Mouse (Mus musculus) hindbrain, embryonic 13.5 days (tissue): ENCODE measurements around the gene Lin37. TPM values are rescaled to one million over a fixed set of nuclear protein-coding genes. Genes with fewer than 3 reads are reported as not detected.

Experiments
- ATAC-seq: fragments of 200-750 bp; cut with Nextera tagmentation; 2 replicates; pipeline ENCODE4 v1.8.0; 2017; ENCODE audit warnings: moderate TSS enrichment; ENCODE audit not compliant: low FRiP score
- H3K27ac ChIP-seq: fragments of 300-500 bp; sonication (generic); 2 replicates; pipeline ENCODE4 v1.5.1; 2015; ENCODE audit warnings: inconsistent platforms, mild to moderate bottlenecking, moderate library complexity
- H3K27me3 ChIP-seq: fragments of 300-500 bp; sonication (generic); 2 replicates; pipeline ENCODE4 v1.6.1; 2015; ENCODE audit warnings: mild to moderate bottlenecking, inconsistent platforms
- H3K36me3 ChIP-seq: fragments of 300-500 bp; sonication (generic); 2 replicates; pipeline ENCODE4 v1.6.1; 2015; ENCODE audit warnings: mild to moderate bottlenecking, inconsistent platforms
- H3K4me1 ChIP-seq: fragments of 300-500 bp; sonication (generic); replicated peaks from 2 replicates; pipeline ENCODE4 v1.6.1; 2015; ENCODE audit warnings: inconsistent platforms
- H3K4me2 ChIP-seq: fragments of 300-500 bp; sonication (generic); 2 replicates; pipeline ENCODE4 v1.6.1; 2015; ENCODE audit warnings: inconsistent platforms, mild to moderate bottlenecking, moderate library complexity
- H3K4me3 ChIP-seq: fragments of 300-500 bp; sonication (generic); 2 replicates; pipeline ENCODE4 v1.5.1; 2015; ENCODE audit warnings: mild to moderate bottlenecking, inconsistent platforms
- H3K9ac ChIP-seq: fragments of 300-500 bp; sonication (generic); 2 replicates; pipeline ENCODE4 v1.6.1; 2015; ENCODE audit warnings: mild to moderate bottlenecking, inconsistent platforms
- H3K9me3 ChIP-seq: fragments of 300-500 bp; sonication (generic); 2 replicates; pipeline ENCODE4 v1.6.1; 2016; ENCODE audit warnings: inconsistent platforms
- WGBS: fragments of 180-500 bp; shearing (Covaris S2); methylation state at CpG from one replicate; pipeline ENCODE4 v1.1.7; 2015; 5-methylcytosine and 5-hydroxymethylcytosine counted together
- polyA plus RNA-seq: library from polyadenylated mRNA; unstranded; fragments of >200 nt; fragmentation: Nextera tagmentation; extraction: Ambion mirVana; gene quantifications from 2 replicates; pipeline ENCODE4 v1.2.1, GENCODE M21; 2015

The Lin37 gene
- polyA plus RNA-seq, 1 experiment from 2014 or later: 57.9 TPM

DNA sequence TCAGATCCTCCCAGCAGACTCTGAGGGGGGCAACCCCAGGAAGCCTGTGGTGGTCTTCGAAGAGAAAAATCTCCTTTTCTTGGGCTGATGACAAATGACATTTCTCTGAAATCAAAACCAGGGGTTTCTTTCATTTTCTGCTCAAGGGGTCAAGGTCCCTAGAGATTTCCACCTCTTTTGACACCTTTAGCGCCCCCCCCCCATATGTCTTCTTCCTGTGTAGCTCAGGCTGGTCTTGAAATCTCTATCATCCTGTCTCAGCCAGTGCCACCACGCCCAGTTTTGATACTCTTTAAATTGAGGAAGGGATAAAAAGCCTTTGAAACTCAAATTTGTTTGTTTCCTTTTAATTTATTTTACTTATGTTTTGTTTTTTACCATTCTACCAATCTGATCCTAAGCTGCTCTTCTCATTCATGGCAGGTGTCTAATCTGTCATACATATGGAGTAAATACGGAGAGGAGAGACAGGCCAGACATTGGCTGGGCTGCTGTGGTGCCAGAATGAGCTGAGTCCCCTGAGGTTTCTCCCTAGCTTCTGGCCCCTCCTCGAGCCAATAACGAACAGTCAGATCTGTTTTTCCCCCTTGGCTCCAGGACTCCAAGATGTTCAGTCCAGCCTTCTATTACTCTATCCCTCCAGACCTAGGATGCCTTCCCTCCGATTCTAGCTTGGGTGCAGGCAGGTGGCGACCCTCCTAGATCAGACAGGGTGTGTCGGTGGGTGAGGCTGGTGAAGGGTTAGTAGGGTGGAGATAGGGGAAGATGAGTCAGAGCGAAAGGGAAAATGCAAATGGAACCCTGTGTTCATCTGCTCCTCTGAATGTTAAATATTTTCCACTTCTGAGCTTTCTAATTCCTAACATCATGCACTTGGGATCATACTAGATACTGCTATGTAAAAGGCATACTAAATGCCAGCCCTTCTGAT is 34.2 kb upstream of the Lin37 start:
- Histone ChIP-seq H3K4me1 (peaks cover 13% of the 10 kb centered on the region), H3K27me3 (no peaks in the 10 kb centered on the region; the same call in 1 of the 2 replicates), H3K9ac (no peak overlapping the region), H3K4me2 (no peak overlapping the region), H3K36me3 (no peaks in the 10 kb centered on the region), H3K27ac (no peak overlapping the region), H3K9me3 (no peaks in the 10 kb centered on the region), H3K4me3 (no peak overlapping the region)
- ATAC-seq: no peak
- 68% methylated on average over 10 of the region's 10 CpGs for WGBS

GRCm38 (mm10) chr7:30592772-30593423 is 33.3 kb upstream of the Lin37 start:
- H3K4me2 ChIP-seq: no peak overlapping the region
- ATAC-seq: no peak
- no peaks in the 10 kb centered on the region; the same call in 1 of the 2 replicates for H3K27me3 ChIP-seq
- no peaks in the 10 kb centered on the region for H3K36me3 ChIP-seq
- H3K9ac ChIP-seq: no peak overlapping the region
- no peaks in the 10 kb centered on the region for H3K9me3 ChIP-seq
- no peak overlapping the region for H3K27ac ChIP-seq
- H3K4me1 ChIP-seq: peaks cover 13% of the 10 kb centered on the region
- WGBS: 59% methylated on average over 5 of the region's 5 CpGs
- H3K4me3 ChIP-seq: no peak overlapping the region

- Histone ChIP-seq H3K4me2 (no peak overlapping the region), H3K27ac (no peak overlapping the region), H3K9me3 (no peaks in the 10 kb centered on the region), H3K27me3 (no peaks in the 10 kb centered on the region; the same call in 1 of the 2 replicates), H3K36me3 (peaks cover 3% of the 10 kb centered on the region), H3K4me1 (peaks cover 26% of the 10 kb centered on the region), H3K4me3 (no peak overlapping the region), H3K9ac (peak overlapping the region; percentile 49)
- ATAC-seq: no peak
- WGBS: 44% methylated on average over 4 of the region's 4 CpGs
These were observed 31.9 kb upstream of the Lin37 start for GRCm38 (mm10) chr7:30591605-30591951.

- peak overlapping the region; percentile 49 for H3K9ac ChIP-seq
- H3K4me2 ChIP-seq: no peak overlapping the region
- no peak overlapping the region for H3K4me3 ChIP-seq
- no peaks in the 10 kb centered on the region; the same call in 1 of the 2 replicates for H3K27me3 ChIP-seq
- H3K9me3 ChIP-seq: no peaks in the 10 kb centered on the region
- no peak overlapping the region for H3K27ac ChIP-seq
- no peak for ATAC-seq
- peaks cover 30% of the 10 kb centered on the region for H3K4me1 ChIP-seq
- 85% methylated on average over 9 of the region's 9 CpGs for WGBS
- H3K36me3 ChIP-seq: peaks cover 8% of the 10 kb centered on the region
These were observed 31.4 kb upstream of the Lin37 start for GRCm38 (mm10) chr7:30590927-30591604.

DNA sequence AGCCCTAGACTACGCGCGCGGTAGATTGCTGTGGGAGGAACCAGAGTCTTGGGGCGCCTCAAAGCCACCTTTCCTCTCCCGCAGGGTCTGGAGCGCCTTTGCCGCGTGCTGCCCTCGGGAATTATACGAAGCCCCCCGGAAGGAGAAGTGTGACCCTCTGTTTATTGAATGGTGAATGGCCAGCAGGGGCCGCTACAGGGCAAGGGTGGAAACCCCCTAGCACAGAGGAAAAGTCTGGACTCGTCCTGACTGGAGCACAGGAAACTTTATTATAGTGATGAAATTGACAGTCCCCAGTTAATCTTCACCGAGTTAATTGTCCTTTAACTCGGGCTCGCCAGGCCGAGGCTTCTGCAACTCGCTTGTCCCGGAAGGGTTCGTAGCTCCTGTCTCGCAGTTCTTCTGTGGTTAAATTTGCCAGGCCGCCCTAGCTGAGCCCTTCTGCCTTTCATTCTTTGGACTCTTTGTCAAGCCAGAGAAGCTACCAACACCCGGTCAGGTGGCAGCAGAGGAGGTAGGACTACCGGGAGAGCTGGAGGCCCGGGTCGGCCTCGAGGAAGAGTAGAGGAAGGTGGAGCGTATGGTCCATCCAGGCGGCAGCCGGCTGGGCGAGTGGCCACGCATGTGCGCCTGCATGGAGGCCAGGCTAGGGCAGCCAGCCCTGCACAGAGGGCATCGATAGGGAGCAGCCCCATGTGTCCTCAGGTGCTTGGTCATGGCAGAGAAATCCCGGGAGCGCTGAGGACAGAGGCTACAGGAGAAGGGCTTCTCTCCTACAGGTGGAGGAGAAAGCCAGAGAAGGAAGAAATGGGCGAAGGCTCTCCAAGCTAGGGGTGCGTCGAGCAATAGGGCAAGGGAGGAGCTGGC is 30.0 kb upstream of the Lin37 start:
- WGBS: 30% methylated on average over 39 of the region's 40 CpGs
- H3K9me3 ChIP-seq: no peaks in the 10 kb centered on the region

DNA sequence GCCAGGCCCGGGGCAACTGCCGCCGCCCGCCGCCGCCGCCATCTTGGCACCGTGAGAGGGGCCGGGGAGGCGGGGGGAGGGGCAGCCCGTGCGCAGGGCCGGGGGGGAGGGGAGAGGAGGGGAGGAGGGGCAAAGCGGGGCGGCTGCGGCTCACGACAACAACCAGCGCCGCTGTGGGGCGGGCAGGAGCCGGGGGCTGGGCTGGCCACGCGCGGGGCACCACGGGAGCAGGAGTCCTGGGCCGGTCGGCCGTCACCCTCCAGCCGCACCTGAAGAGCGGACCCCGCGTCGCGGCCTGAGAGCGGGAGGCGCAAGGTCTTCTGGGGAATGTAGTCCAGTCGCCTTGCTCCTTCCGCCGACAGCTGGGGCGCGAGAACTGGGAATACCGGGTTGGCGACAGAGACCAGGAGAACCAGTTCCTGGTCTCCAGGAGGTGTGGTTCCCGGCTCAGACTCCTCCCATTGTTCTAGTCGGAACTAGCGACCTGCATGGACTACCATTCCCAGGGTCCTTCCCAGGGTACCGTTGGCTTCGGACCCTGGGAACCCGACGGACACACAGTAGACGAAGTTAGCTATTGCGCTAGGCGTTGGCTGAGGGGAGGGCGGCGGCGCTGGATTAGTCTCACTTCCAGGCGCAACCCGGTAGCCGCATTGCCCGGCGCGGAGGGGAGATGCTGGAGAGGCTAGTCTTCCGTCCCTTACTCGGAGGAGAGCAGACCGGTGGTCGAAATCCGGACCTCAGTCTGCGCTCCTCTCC is 29.2 kb upstream of the Lin37 start, which contains the start of gene Kmt2b:
Kmt2b (minus strand) TSS at position 51 of the 759 bp plus-strand sequence.
- Histone ChIP-seq H3K4me1 (peaks cover 30% of the 10 kb centered on the region), H3K9ac (peak within 1 kb of the TSS; percentile 99), H3K36me3 (peaks cover 30% of the 10 kb centered on the region), H3K4me2 (peak within 1 kb of the TSS; percentile 89), H3K9me3 (no peaks in the 10 kb centered on the region), H3K4me3 (peak within 1 kb of the TSS; percentile 97), H3K27me3 (no peaks in the 10 kb centered on the region; the same call in 1 of the 2 replicates), H3K27ac (peak within 1 kb of the TSS; percentile 97)
- under 1% methylated on average over 61 of the region's 68 CpGs for WGBS
- peak; percentile 96 for ATAC-seq

More for the DNA sequence above, 30.0 kb upstream of the Lin37 start:
- Histone ChIP-seq H3K36me3 (peaks cover 22% of the 10 kb centered on the region), H3K4me1 (peaks cover 34% of the 10 kb centered on the region), H3K27me3 (no peaks in the 10 kb centered on the region; the same call in 1 of the 2 replicates), H3K9ac (peak overlapping the region; percentile 99), H3K27ac (peak overlapping the region; percentile 97), H3K4me3 (peak overlapping the region; percentile 97), H3K4me2 (peak overlapping the region; percentile 65)
- ATAC-seq: peak; percentile 60

GRCm38 (mm10) chr7:30587842-30588667 is 28.4 kb upstream of the Lin37 start:
- Histone ChIP-seq H3K27me3 (no peaks in the 10 kb centered on the region; the same call in 1 of the 2 replicates), H3K4me1 (peaks cover 29% of the 10 kb centered on the region), H3K36me3 (peaks cover 38% of the 10 kb centered on the region), H3K27ac (peak overlapping the region; percentile 97), H3K9ac (peak overlapping the region; percentile 99), H3K4me3 (peak overlapping the region; percentile 97), H3K9me3 (no peaks in the 10 kb centered on the region), H3K4me2 (peak overlapping the region; percentile 89)
- peak; percentile 58 for ATAC-seq
- WGBS: under 1% methylated on average over 66 of the region's 67 CpGs

DNA sequence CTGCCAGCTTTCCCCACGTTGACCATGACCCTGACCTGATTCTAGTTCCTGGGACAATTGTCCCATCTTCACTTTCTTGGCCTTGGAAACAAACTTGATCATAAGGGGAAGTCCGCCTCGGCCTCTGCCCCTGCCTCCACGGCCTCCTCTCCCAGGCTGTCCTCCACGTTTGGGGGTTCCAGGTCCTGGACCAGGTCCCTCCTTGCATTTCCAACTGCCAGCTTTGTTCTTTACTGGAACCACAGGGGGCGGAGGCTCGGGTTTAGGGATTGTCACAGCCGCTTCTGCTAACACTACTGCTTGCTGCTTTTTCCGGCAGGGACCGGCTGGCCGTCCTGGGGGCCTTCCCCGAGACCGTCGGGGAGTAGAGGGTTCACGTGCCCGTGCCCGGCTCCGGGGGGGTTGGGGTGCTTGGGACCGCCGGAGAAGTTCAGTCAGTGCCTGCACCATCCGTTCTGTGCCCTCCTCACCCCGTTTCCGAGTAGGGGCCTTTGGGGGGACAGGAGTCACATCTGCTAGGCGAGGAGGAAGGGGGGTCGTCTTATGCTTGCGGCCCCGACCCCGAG is 26.9 kb upstream of the Lin37 start:
- no peak overlapping the region for H3K27ac ChIP-seq
- peaks cover 53% of the 10 kb centered on the region for H3K36me3 ChIP-seq
- peaks cover 29% of the 10 kb centered on the region for H3K4me1 ChIP-seq
- WGBS: 88% methylated on average over 28 of the region's 28 CpGs
- no peaks in the 10 kb centered on the region for H3K27me3 ChIP-seq
- H3K9me3 ChIP-seq: no peaks in the 10 kb centered on the region
- ATAC-seq: no peak
- peak overlapping the region; percentile 89 for H3K4me2 ChIP-seq
- peak overlapping the region; percentile 99 for H3K9ac ChIP-seq
- peak overlapping the region; percentile 97 for H3K4me3 ChIP-seq

DNA sequence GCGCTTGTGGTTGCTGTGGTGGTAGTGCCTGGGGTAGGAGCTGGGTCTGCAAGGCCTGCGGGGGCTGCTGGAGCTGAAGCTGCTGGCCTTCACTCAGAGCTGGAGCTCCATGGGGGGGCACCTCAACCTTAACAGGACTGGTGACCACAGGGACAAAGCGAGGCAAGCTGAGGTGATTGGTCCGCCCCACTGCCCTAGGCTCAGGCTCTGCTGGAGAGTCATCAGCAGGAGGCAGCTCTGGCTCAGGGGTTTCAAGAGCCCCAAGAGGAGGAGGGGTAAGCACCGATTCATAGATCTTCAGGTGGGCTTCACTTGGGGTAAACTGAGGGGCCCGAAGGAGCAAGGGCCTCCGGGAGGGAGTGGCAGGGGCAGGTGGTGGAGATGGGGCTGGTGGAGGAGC is 25.5 kb upstream of the Lin37 start:
- peaks cover 27% of the 10 kb centered on the region for H3K4me1 ChIP-seq
- H3K9ac ChIP-seq: no peak overlapping the region
- H3K9me3 ChIP-seq: no peaks in the 10 kb centered on the region
- WGBS: 94% methylated on average over 7 of the region's 7 CpGs
- peaks cover 67% of the 10 kb centered on the region for H3K36me3 ChIP-seq
- H3K27me3 ChIP-seq: no peaks in the 10 kb centered on the region
- H3K27ac ChIP-seq: no peak overlapping the region
- no peak overlapping the region for H3K4me2 ChIP-seq
- H3K4me3 ChIP-seq: no peak overlapping the region
- no peak for ATAC-seq

DNA sequence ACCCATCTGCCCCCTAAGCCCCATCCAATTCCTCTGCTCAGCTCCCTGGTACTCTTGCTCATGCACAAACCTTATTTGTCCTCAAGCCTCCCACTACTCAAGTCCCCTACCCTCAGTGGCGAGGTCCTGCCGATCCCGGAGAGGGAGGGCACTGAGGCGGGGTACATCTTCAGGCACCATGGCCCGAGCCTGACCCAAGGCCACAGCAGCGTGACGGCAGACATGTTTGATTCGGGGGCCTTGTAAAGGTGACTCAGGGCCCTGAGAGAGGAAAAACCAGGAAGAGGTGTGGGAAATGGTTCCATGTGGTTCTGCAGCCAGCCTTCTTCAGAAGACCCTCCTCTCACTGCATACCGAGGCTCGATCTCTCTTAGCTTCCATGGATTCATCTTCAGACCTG is 24.7 kb upstream of the Lin37 start:
- no peak overlapping the region for H3K4me2 ChIP-seq
- H3K4me1 ChIP-seq: peaks cover 20% of the 10 kb centered on the region
- H3K36me3 ChIP-seq: peaks cover 75% of the 10 kb centered on the region
- no peak for ATAC-seq
- H3K9me3 ChIP-seq: no peaks in the 10 kb centered on the region
- H3K4me3 ChIP-seq: no peak overlapping the region
- H3K27me3 ChIP-seq: no peaks in the 10 kb centered on the region
- no peak overlapping the region for H3K27ac ChIP-seq
- 93% methylated on average over 10 of the region's 10 CpGs for WGBS
- H3K9ac ChIP-seq: no peak overlapping the region
